Mouse (Mus musculus) cerebellum, adult 11-12 months (tissue): ENCODE data around the gene Olfr727.

ENCODE experiments used
- DNase-seq: peaks from one replicate; pipeline ENCODE4 v3.0.0; 2022

The Olfr727 gene

GRCm38 (mm10) chr14:50122886-50123285, at the start of gene Olfr727:
Gene Olfr727, plus strand, starts transcription at chr14:50123186.
- no peak for DNase-seq

- no peak for DNase-seq
These were observed 32.1 kb upstream of the Olfr727 start, which contains the start of gene Olfr726 for GRCm38 (mm10) chr14:50090853-50091252. Gene Olfr726, minus strand, starts transcription at chr14:50090953.

- DNase-seq = no peak
These were observed 19.6 kb downstream of the Olfr727 start, which contains the start of gene Olfr728 for GRCm38 (mm10) chr14:50142580-50142979. Gene Olfr728, minus strand, starts transcription at chr14:50142680.

DNA sequence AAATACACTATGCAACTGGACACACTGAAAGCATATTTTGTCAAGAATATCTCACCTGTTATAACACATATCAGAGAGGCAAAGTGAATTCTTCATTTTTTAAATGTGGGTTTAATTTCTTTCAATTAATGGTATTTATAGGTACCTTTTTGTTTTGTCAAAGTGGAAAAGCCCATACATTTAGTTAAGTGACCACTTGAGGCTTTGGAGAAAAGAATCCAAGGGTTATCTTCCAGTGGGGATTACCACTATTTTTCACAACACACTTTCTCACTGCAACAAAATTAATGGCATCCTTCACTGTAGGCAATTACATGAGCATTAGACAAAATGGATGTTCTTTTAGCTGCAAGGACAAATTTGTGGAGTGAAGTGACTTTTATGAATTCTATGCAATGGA, 29.8 kb downstream of the Olfr727 start, which contains the start of gene Olfr729:
Gene Olfr729, minus strand, starts transcription at position 101 of the 400 bp plus-strand sequence.
- no peak for DNase-seq
